Mouse (Mus musculus) megakaryocyte, adult 5-6 weeks (primary cell): ENCODE results near the gene Stk11. TPM values are rescaled to one million over a fixed set of nuclear protein-coding genes. Genes with fewer than 3 reads are reported as not detected.

Experiments
- ATAC-seq: 2 replicates; pipeline ENCODE4 v1.8.0; 2016; ENCODE audit warnings: mild to moderate bottlenecking, inconsistent platforms; ENCODE audit not compliant: poor library complexity, severe bottlenecking
- total RNA-seq, 2 experiments: library from RNA; stranded (forward) in 1 of 2; stranded (reverse) in 1 of 2; fragments of 153-499, 151-499 nt in 1 of 2; fragments of 221-1000, 200-1000 nt in 1 of 2; gene quantifications; 2 replicates each; pipeline versions ENCODE4 v1.2.3 to v1.2.4; 2015 to 2017

The Stk11 gene
- total RNA-seq (2015) (58.0 and 60.7 TPM in 2 replicates), total RNA-seq (2017) (142 and 146 TPM in 2 replicates)

- peak; percentile 86 for ATAC-seq
These were observed at the start of gene Stk11 for GRCm38 (mm10) chr10:80115290-80115943. Stk11 (plus strand) TSS chr10:80115803.

- no peak for ATAC-seq
These were observed 46.4 kb upstream of the Stk11 start for GRCm38 (mm10) chr10:80069251-80069650.

GRCm38 (mm10) chr10:80069948-80070450 is 45.6 kb upstream of the Stk11 start:
- ATAC-seq: no peak

GRCm38 (mm10) chr10:80070837-80071515 is 44.6 kb upstream of the Stk11 start:
- peak; percentile 41 for ATAC-seq

- no peak for ATAC-seq
These were observed 44.1 kb upstream of the Stk11 start for GRCm38 (mm10) chr10:80071516-80071900.

GRCm38 (mm10) chr10:80072623-80073489 is 42.7 kb upstream of the Stk11 start:
- ATAC-seq: no peak

GRCm38 (mm10) chr10:80074813-80075601 is 40.6 kb upstream of the Stk11 start:
- ATAC-seq: peak; percentile 90

- ATAC-seq: no peak
These were observed 39.7 kb upstream of the Stk11 start for GRCm38 (mm10) chr10:80075924-80076323.

- no peak for ATAC-seq
These were observed 39.2 kb upstream of the Stk11 start for GRCm38 (mm10) chr10:80076386-80076785.

GRCm38 (mm10) chr10:80077312-80077711 is 38.3 kb upstream of the Stk11 start:
- no peak for ATAC-seq

- no peak for ATAC-seq
These were observed 37.2 kb upstream of the Stk11 start for GRCm38 (mm10) chr10:80078366-80078765.

GRCm38 (mm10) chr10:80080396-80081070 is 35.1 kb upstream of the Stk11 start:
- 0 out of 2 replicates have a peak, but pooled peaks have one; percentile 9 for ATAC-seq

GRCm38 (mm10) chr10:80081075-80081474 is 34.5 kb upstream of the Stk11 start:
- peak; percentile 33; the same call in 1 of the 2 replicates for ATAC-seq

GRCm38 (mm10) chr10:80084817-80085487 is 30.7 kb upstream of the Stk11 start:
- no peak for ATAC-seq

GRCm38 (mm10) chr10:80086847-80087246 is 28.8 kb upstream of the Stk11 start:
- peak; percentile 91 for ATAC-seq

- peak; percentile 51 for ATAC-seq
These were observed 28.1 kb upstream of the Stk11 start for GRCm38 (mm10) chr10:80087483-80087882.

- no peak for ATAC-seq
These were observed 26.5 kb upstream of the Stk11 start for GRCm38 (mm10) chr10:80089146-80089545.

GRCm38 (mm10) chr10:80091527-80091926 is 24.1 kb upstream of the Stk11 start:
- ATAC-seq: no peak

- no peak for ATAC-seq
These were observed 22.9 kb upstream of the Stk11 start for GRCm38 (mm10) chr10:80092690-80093089.
